Mouse (Mus musculus) left cerebral cortex, postnatal 4 days (tissue): ENCODE measurements around the gene Lrrc27. TPM values are rescaled to one million over a fixed set of nuclear protein-coding genes. Genes with fewer than 3 reads are reported as not detected.
A peak's percentile ranks its signal among the peaks of the same experiment; 100 is the strongest.

Source experiments
- DNase-seq: peaks from one replicate; pipeline ENCODE4 v3.0.0-alpha.2; 2022
- intact Hi-C: fragments of 180-260 bp; cut with DNase I; formaldehyde crosslinking; loops from one replicate; pipeline ENCODE4 v1.15.1; 2025
- total RNA-seq, 2 experiments: library from RNA; stranded (reverse); gene quantifications; 2 replicates each; pipeline ENCODE4 v1.2.3; 2021

Lrrc27 gene
- total RNA-seq, 2 experiments from 2014 or later, result 5.4 to 6.5 TPM

DNA sequence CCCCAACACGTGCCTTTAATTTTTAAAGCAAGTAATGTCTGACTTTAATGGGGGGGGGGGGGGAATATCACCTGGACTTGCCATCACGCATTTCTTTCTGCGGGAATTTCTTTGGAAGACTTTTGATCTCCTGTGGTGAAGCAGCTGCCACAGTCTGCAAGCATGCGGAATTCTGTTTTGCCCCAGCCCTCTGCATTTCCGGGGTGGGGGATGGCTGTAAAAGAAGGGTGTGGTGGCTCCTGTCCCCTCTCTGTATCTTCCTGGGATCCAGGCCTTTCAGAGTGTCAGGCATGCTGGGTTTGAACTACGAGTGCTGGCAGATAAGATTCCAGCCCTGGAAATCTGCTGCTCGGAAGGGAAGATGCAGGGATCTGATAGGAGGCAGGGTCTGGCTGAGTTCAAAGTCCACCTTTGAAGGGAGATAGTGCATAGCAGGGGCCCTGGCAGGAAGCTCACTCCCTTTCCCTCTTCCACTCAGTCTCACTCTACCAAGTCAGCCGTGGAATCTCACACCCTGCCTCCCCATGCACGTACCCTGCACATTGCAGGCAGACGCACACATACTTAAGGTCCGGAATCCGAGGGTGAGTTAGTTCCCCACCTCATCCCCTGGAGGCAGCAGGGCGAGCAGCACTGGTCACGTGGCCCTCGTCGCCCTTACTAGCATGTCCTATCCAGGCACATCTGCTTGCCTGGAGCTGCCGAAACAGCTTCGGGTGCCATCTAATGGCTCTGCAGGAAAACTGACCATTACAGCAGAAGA is 21.8 kb downstream of the Lrrc27 start:
- DNase-seq, result peak; percentile 45
- intact Hi-C loops, result loop anchor here (2.0 to 10.0 kb wide), 2 partner anchors 64 to 240 kb away; no protein-coding TSS in a partner anchor

GRCm38 (mm10) chr7:139235651-139236358 is 23.0 kb downstream of the Lrrc27 start:
- intact Hi-C loops, result loop anchor here (2.0 to 10.0 kb wide), 2 partner anchors 63 to 239 kb away; no protein-coding TSS in a partner anchor

DNA sequence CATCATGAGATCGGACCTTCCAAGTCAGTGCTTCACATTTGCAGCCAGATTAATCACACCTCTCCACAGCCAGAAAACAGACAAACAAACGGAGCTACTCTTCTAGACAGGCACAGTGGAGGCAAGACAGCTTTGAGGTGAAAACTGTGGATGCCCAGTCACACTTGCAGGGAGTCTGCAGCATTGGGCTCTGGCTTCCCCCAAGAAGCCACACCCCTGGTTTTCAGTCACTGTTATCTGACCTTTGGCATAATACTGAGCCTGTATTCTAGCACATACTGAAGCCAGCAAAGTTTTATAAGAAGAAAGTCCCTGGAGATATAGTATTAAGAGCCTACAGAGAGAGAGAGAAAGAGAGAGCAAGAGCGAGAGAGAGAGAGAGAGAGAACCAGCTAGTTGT is 26.6 kb downstream of the Lrrc27 start:
- DNase-seq, result no peak
- intact Hi-C loops, result loop anchor here (10.0 kb wide), 1 partner anchor 235 kb away; no protein-coding TSS in a partner anchor

More at GRCm38 (mm10) chr7:139235651-139236358, 23.0 kb downstream of the Lrrc27 start:
- DNase-seq, result no peak

DNA sequence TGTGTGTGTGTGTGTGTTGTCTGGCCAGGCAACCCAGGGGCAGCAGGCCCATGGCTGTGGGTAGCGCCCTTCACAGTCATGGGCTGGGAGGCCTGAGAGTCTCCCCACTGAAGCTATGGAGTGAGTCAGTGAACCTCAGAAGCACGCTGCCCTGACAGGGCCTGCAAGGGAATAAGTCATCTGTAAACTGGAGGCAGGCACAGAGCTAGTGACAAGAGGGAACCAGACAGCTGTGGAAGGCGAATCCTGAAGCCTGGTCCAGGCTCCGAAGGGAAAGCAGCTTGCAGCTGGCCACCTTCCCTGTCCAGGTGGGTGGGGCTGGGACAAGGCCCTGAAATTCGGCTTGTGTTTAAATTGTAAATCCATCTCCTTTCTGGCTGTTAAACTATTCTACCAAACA is 33.3 kb downstream of the Lrrc27 start:
- no peak for DNase-seq
- intact Hi-C loops, result no loop called here

GRCm38 (mm10) chr7:139246931-139247880 is 34.4 kb downstream of the Lrrc27 start:
- intact Hi-C loops, result no loop called here
- DNase-seq, result no peak

- intact Hi-C loops, result no loop called here
- DNase-seq, result peak; percentile 45
These were observed 35.3 kb downstream of the Lrrc27 start, which contains the start of gene Pwwp2b for GRCm38 (mm10) chr7:139247881-139248614. Pwwp2b (plus strand) TSS chr7:139248482.

- intact Hi-C loops, result no loop called here
- DNase-seq, result no peak
These were observed 36.0 kb downstream of the Lrrc27 start for GRCm38 (mm10) chr7:139248615-139249405.

DNA sequence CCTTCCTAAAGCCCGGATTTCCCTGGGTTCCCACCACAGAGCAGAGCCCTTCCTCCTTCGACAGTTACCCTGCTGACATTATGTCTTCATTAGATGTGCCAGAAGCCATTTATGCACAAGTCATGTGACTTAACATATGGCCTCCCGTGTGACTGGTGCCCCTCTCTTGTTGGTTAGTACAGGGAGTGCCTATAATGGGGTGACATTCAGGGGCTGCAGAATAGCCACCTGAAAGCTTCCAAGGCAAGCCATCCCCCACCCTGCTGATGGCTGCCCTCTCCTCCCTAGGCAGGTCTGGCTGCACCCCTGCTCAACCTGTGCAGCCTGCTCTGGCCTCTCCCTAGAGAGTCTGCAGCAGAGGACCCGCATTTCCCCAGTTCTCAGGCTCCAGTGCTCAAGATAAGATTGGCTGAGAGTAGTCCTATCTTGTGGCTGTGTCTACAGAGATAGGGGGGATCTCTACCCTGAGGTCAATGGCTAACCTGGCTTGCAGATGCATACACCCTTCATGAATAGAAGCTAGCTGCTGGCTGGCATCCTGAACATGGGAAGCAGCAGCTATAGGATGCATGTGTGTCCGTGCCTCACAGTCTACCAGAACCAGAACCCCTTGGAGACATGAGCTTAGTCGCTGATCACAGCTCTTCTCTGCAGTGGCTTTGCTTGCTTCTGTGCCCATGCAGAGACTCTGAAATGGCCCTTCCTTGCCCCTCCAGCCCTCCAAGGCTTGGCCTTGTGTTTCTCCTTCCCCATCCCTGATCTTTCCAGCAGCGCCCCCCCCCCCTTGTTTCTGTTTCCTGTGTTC is 36.8 kb downstream of the Lrrc27 start:
- DNase-seq, result no peak
- intact Hi-C loops, result no loop called here

DNA sequence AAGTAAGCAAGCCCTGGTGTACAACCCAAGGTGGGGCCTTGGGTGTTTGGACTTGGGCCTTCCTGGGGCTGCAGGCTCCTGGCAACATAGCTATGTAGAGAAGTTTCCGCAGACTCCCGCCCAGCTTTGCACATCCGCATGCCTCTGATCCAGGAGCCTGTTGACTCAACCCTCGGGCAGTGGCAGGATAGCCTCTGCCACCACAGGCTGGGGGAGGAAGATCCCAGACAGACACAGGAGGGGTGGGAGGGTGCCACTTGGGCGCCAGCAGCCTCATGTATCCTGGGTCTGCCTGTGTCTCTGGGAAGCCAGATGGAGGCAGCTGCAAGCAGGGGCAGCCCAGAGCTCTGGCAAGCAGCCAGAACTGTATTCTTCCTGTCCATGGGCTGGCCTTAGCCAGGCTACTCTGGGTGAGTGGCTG is 39.1 kb downstream of the Lrrc27 start:
- DNase-seq, result peak; percentile 80
- intact Hi-C loops, result no loop called here

GRCm38 (mm10) chr7:139252566-139252965 is 39.8 kb downstream of the Lrrc27 start:
- DNase-seq, result no peak
- intact Hi-C loops, result no loop called here

- no peak for DNase-seq
- intact Hi-C loops, result no loop called here
These were observed 40.2 kb downstream of the Lrrc27 start for GRCm38 (mm10) chr7:139252986-139253385.

DNA sequence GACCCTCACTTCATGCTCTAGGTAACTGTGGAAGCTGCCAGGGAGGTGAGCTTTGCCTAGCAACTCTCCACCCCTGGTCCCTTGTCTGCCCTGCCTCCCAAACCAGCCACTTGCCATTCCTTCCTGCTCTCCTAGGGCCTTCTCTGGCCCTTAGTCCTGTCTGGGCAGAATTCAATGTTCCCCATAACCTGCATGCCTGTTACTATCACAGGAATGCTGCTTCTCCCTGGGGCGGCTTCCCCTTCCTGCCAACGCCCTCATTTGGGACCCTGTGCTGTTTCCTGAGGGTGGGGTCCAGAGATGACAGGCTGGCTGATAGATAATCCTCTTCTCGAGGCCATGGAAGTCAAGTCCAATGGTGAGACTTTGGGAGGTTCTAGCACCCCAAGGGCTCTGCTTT is 40.7 kb downstream of the Lrrc27 start:
- no peak for DNase-seq
- intact Hi-C loops, result no loop called here

DNA sequence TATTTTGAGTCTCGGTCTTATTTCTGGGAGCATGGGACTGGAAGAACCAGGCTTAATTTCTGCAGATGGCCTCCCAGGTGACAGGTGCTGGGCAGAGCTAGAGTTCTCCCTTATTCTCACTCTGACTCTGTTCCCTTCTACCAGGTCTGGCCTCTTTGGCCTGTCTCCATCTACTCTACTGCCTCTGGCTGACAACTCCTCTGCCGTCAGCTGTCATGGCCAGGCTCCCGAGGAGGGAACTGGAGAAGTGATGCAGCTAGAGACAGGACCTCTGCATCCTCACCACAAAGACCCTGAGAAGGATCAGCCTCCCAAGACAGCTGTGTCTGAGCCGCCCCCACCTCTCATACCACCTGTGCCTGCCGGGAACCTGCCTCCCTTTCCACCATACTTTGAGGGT is 41.8 kb downstream of the Lrrc27 start:
- no peak for DNase-seq
- intact Hi-C loops, result no loop called here

DNA sequence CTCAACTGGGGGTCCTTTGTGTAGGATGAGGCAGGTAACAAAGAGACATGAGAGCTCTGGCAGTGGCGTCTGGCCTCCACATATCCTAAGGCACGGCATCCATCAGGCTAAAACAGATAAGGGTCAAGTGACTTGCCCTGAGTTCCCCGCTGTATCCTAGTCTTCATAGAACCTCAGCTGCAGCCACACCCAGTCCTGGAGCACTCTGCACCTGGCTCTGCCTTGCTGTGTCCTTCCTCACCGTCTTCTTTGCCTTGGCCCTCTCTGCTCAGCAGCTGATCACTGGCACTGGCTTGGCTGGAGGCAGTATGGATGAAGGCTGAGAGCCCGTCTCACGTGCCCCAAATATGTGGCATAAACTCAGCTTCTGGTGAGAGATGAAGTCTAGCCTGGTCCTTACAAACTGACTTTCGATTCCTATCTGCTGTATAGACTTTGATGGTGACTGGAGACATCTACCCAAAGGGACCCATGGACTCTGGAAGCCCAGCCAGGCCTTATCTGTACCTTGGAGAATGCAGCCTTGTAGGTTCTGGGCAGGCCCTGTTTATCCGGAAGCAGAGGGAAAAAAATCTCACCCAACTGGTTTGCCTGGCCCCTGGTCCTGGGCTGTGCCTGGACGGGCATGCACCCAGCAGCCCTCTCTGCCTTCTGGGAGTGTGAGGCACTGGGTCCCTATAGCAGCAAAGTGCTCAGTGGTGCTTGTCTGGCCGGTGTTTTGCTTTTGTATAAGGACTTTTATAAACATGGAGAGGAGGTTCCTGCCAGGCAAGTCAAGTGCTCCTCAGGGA is 45.2 kb downstream of the Lrrc27 start:
- intact Hi-C loops, result no loop called here
- DNase-seq, result no peak

- DNase-seq, result no peak
- intact Hi-C loops, result no loop called here
These were observed 51.5 kb downstream of the Lrrc27 start for GRCm38 (mm10) chr7:139264337-139264736.

- intact Hi-C loops, result no loop called here
These were observed 52.8 kb downstream of the Lrrc27 start for GRCm38 (mm10) chr7:139265634-139266033.

DNA sequence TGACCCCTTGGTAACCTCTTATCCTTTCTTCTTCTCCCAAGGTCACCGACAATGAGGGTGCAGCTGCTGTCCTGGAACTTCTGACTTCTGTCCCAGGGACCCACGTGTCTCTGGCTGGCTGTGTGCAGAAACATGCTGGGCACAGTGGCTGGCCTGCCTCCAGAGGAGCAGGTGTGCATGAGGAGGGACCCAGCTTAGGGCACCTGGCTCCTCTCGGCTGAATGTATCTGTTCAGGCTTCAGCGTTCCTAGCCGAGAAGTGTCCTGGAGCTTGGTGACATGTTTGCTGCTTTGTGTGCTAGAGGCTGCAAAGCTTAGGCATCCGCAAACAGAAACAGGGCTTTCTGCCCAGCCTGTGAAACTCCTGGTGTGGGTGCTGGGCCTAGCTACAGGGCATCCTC is 53.6 kb downstream of the Lrrc27 start:
- intact Hi-C loops, result no loop called here

More at GRCm38 (mm10) chr7:139265634-139266033, 52.8 kb downstream of the Lrrc27 start:
- DNase-seq, result no peak

More for the DNA sequence above, 53.6 kb downstream of the Lrrc27 start:
- DNase-seq, result peak; percentile 52
